Mouse (Mus musculus) brain, adult 10 weeks (tissue): Measurements from ENCODE around the gene Exog. TPM values are rescaled to one million over a fixed set of nuclear protein-coding genes. Genes with fewer than 3 reads are reported as not detected.

ENCODE experiments used
- polyA plus RNA-seq: library from polyadenylated mRNA; stranded (reverse); fragments of 350-450 nt; fragmentation: Illumina TruSeq; extraction: RNeasy Lipid Tissue Mini Kit (QIAGEN cat#74804); gene quantifications from one replicate; pipeline ENCODE4 v1.2.3, GENCODE M21; 2015; ENCODE audit warnings: low read depth, low replicate concordance

Gene Exog
- polyA plus RNA-seq, result 23.2 TPM

GRCm38 (mm10) chr9:119444738-119445429, at the start of gene Exog:
Gene Exog, plus strand, starts transcription at chr9:119444943.

GRCm38 (mm10) chr9:119401801-119402214, 42.9 kb upstream of the Exog start, which contains the start of gene Acvr2b:
Gene Acvr2b, plus strand, starts transcription at chr9:119402118.

Other genes starting within 250 kb of the Exog start
- not detected for gene Slc22a13, start 235.8 kb upstream of the Exog start, polyA plus RNA-seq
- gene Oxsr1, start 122.5 kb upstream of the Exog start, polyA plus RNA-seq, result 36.2 TPM
- 82.7 TPM for gene Acaa1a, start 105.3 kb upstream of the Exog start, polyA plus RNA-seq
- 5.7 TPM for gene Myd88, start 103.5 kb upstream of the Exog start, polyA plus RNA-seq
- 4.4 TPM for gene Xylb, start 87.6 kb upstream of the Exog start, polyA plus RNA-seq
- not detected for gene Slc22a14, start 79.4 kb upstream of the Exog start, polyA plus RNA-seq
- gene Acvr2b, start 42.8 kb upstream of the Exog start, polyA plus RNA-seq, result 6.1 TPM
- gene Scn5a, start 134.1 kb downstream of the Exog start, polyA plus RNA-seq, result 0.85 TPM